Mouse (Mus musculus): Measurements from ENCODE around the gene Lman2.

- TF ChIP-seq HCFC1 (IDR thresholded peaks at IDR 0.05; ENCODE audit: borderline replicate concordance, insufficient read depth, low read length) (no peak), ZC3H11A (IDR thresholded peaks at IDR 0.05; ENCODE audit: borderline replicate concordance, low read depth, low read length) (no peak)
Measured at GRCm38 (mm10) chr13:55371007-55371681, 8.6 kb upstream of the Lman2 start.
